Mouse (Mus musculus) limb, embryonic 15.5 days (tissue): ENCODE measurements around the gene Pcid2. TPM values are rescaled to one million over a fixed set of nuclear protein-coding genes. Genes with fewer than 3 reads are reported as not detected.
"Not testable (repeated sequence)": the region's sequence is repeated elsewhere in the genome, so short reads cannot be mapped to it uniquely, and the experiment has no call there.

Experiments used
- ATAC-seq: fragments of 200-750 bp; cut with Nextera tagmentation; 2 replicates; pipeline ENCODE4 v1.8.0; 2017; ENCODE audit warnings: low read depth, moderate TSS enrichment; ENCODE audit not compliant: insufficient number of reproducible peaks, low FRiP score, low TSS enrichment
- H3K27ac ChIP-seq: fragments of 300-500 bp; sonication (generic); 2 replicates; pipeline ENCODE4 v1.5.1; 2015; ENCODE audit warnings: moderate library complexity, mild to moderate bottlenecking, inconsistent platforms
- H3K27me3 ChIP-seq: fragments of 300-500 bp; sonication (generic); 2 replicates; pipeline ENCODE4 v1.6.1; 2015; ENCODE audit warnings: inconsistent platforms
- H3K36me3 ChIP-seq: fragments of 300-500 bp; sonication (generic); 2 replicates; pipeline ENCODE4 v1.6.1; 2015; ENCODE audit warnings: inconsistent platforms
- H3K4me1 ChIP-seq: fragments of 300-500 bp; sonication (generic); 2 replicates; pipeline ENCODE4 v1.6.1; 2015; ENCODE audit warnings: inconsistent platforms
- H3K4me2 ChIP-seq: fragments of 300-500 bp; sonication (generic); 2 replicates; pipeline ENCODE4 v1.6.1; 2015; ENCODE audit warnings: mild to moderate bottlenecking, inconsistent platforms
- H3K4me3 ChIP-seq: fragments of 300-500 bp; sonication (generic); 2 replicates; pipeline ENCODE4 v1.5.1; 2015; ENCODE audit warnings: mild to moderate bottlenecking, inconsistent platforms
- H3K9ac ChIP-seq: fragments of 300-500 bp; sonication (generic); 2 replicates; pipeline ENCODE4 v1.6.1; 2015; ENCODE audit warnings: inconsistent platforms
- H3K9me3 ChIP-seq: fragments of 300-500 bp; sonication (generic); 2 replicates; pipeline ENCODE4 v1.6.1; 2016; ENCODE audit warnings: inconsistent platforms
- WGBS: fragments of 180-500 bp; shearing (Covaris S2); methylation state at CpG from one replicate; pipeline ENCODE4 v1.1.7; 2015; 5-methylcytosine and 5-hydroxymethylcytosine counted together
- polyA plus RNA-seq: library from polyadenylated mRNA; unstranded; fragments of >200 nt; fragmentation: Nextera tagmentation; extraction: Ambion mirVana; gene quantifications from 2 replicates; pipeline ENCODE4 v1.2.1, GENCODE M21; 2015

Pcid2 gene
- polyA plus RNA-seq = 37.8 and 39.5 TPM in 2 replicates

- H3K9me3 ChIP-seq = no peaks in the 10 kb centered on the region
- peaks cover 25% of the 10 kb centered on the region for H3K4me1 ChIP-seq
- peak within 1 kb of the TSS; percentile 95 for H3K4me3 ChIP-seq
- peak within 1 kb of the TSS; percentile 99 for H3K9ac ChIP-seq
- ATAC-seq = peak; percentile 96
- no peaks in the 10 kb centered on the region for H3K27me3 ChIP-seq
- H3K4me2 ChIP-seq = peak within 1 kb of the TSS; percentile 82
- peak within 1 kb of the TSS; percentile 93 for H3K27ac ChIP-seq
- WGBS = under 1% methylated on average over 86 of the region's 87 CpGs
- H3K36me3 ChIP-seq = peaks cover 18% of the 10 kb centered on the region
These were observed at the start of gene Pcid2, which contains the start of gene Cul4a for GRCm38 (mm10) chr8:13105087-13105881. Gene Pcid2 (minus strand): TSS chr8:13105459. Gene Cul4a (plus strand): TSS chr8:13105621.

DNA sequence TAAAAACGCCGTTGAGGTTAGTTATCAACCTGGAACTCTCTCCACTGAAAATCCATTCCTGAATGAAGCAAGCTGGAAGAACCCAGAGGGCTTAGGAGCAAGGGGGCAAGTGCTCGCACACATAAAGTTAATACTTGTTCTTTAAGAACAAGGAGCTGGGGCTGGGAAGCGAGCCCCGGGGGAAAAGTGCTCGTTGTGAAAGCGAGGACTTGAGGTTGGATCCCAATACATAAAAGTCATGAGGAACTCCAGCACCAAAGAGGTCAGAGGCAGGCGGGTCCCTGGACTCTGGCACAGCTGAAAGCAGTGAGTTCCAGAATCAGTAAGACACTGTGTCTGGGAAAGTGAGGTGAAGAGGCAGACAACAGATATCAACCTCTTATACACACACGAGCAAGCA is 48.8 kb upstream of the Pcid2 start:
- Histone ChIP-seq H3K9me3 (no peaks in the 10 kb centered on the region), H3K36me3 (peaks cover 15% of the 10 kb centered on the region), H3K27me3 (no peaks in the 10 kb centered on the region), H3K4me2 (no peak overlapping the region), H3K9ac (no peak overlapping the region), H3K4me1 (peaks cover 5% of the 10 kb centered on the region; the same call in 1 of the 2 replicates), H3K27ac (no peak overlapping the region), H3K4me3 (no peak overlapping the region)
- no peak for ATAC-seq
- 71% methylated on average over 9 of the region's 9 CpGs for WGBS

DNA sequence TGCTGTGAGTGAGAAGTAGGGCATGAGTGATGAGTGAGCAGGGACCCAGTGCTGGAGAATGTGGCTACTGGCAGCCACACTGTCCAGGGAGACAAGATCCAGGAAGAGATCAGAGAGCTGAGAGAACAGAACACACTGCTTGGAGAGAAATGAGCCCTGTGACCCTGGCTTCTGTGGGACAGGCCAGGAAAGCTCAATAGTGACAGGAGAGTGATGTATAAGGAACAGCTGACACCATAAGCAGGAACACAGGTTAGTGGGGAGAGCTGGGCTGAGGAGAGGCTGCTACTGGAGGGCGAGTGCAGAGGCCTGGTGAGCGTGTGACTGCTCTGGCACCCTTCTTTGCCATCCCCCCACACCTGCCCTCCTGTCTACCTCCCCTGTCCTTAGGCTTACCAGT is 45.7 kb upstream of the Pcid2 start:
- WGBS = 87% methylated on average over 2 of the region's 2 CpGs
- H3K4me1 ChIP-seq = no peaks in the 10 kb centered on the region

DNA sequence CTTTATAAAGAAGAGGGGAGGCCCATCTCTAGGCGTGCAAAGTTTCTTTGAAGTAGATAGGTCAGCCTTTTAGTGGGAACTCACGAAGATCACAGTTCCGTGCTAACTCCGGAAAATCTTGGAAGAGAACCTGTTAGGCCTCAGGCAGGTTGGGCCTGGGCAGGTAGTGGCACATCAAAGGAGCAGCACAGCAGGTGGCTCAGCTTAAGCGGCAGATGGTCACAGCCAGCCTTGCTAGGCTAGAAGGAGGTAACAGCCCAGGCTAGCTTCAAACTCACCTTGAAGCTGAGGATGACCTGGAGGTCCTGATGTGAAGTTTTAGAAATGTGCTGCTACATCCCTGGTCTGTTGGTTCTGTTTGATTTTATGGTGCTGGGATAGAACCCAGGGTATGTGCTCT is 44.6 kb upstream of the Pcid2 start:
- no peak overlapping the region for H3K4me3 ChIP-seq
- H3K9ac ChIP-seq = no peak overlapping the region
- H3K27me3 ChIP-seq = no peaks in the 10 kb centered on the region
- no peaks in the 10 kb centered on the region for H3K9me3 ChIP-seq
- no peak overlapping the region for H3K4me2 ChIP-seq
- no peak for ATAC-seq
- H3K36me3 ChIP-seq = peaks cover 52% of the 10 kb centered on the region
- WGBS = 36% methylated on average over 5 of the region's 5 CpGs
- H3K4me1 ChIP-seq = no peaks in the 10 kb centered on the region
- no peak overlapping the region for H3K27ac ChIP-seq

More for the DNA sequence above, 45.7 kb upstream of the Pcid2 start:
- no peak for ATAC-seq
- Histone ChIP-seq H3K4me3 (no peak overlapping the region), H3K36me3 (peaks cover 42% of the 10 kb centered on the region), H3K9ac (no peak overlapping the region), H3K9me3 (no peaks in the 10 kb centered on the region), H3K27ac (no peak overlapping the region), H3K27me3 (no peaks in the 10 kb centered on the region), H3K4me2 (no peak overlapping the region)

DNA sequence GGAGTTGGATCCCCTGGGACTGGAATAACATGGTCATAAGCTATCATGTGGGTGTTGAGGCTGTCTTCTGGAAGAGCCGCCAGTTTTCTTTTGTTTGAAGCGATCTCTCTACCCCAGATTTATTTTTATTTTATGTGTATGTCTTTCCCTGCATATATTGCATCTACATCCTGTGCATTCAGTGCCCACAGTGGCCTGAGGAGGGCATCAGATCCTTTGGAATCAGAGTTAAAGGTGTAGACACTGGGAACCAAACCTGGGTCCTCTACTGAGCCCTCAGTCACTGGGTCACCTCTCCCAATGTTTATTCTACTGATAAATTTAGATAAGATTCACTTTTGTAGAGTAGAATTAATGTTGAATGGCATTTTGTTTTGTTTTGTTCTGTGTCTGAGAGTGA is 44.0 kb upstream of the Pcid2 start:
- Histone ChIP-seq H3K9ac (no peak overlapping the region), H3K4me3 (no peak overlapping the region), H3K4me1 (no peaks in the 10 kb centered on the region), H3K27me3 (no peaks in the 10 kb centered on the region), H3K36me3 (peaks cover 58% of the 10 kb centered on the region), H3K27ac (no peak overlapping the region), H3K4me2 (no peak overlapping the region), H3K9me3 (no peaks in the 10 kb centered on the region)
- ATAC-seq = no peak
- WGBS = 97% methylated on average over 2 of the region's 2 CpGs

GRCm38 (mm10) chr8:13148476-13148875 is 43.2 kb upstream of the Pcid2 start:
- H3K9me3 ChIP-seq = no peaks in the 10 kb centered on the region
- no peaks in the 10 kb centered on the region for H3K4me1 ChIP-seq
- WGBS = 81% methylated on average over 2 of the region's 2 CpGs
- H3K9ac ChIP-seq = no peak overlapping the region
- no peak overlapping the region for H3K4me2 ChIP-seq
- H3K36me3 ChIP-seq = peaks cover 61% of the 10 kb centered on the region
- ATAC-seq = no peak
- no peak overlapping the region for H3K4me3 ChIP-seq
- no peaks in the 10 kb centered on the region for H3K27me3 ChIP-seq
- H3K27ac ChIP-seq = no peak overlapping the region

GRCm38 (mm10) chr8:13141681-13142080 is 36.4 kb upstream of the Pcid2 start:
- ATAC-seq = no peak
- 94% methylated on average over 5 of the region's 5 CpGs for WGBS
- H3K4me3 ChIP-seq = no peak overlapping the region

DNA sequence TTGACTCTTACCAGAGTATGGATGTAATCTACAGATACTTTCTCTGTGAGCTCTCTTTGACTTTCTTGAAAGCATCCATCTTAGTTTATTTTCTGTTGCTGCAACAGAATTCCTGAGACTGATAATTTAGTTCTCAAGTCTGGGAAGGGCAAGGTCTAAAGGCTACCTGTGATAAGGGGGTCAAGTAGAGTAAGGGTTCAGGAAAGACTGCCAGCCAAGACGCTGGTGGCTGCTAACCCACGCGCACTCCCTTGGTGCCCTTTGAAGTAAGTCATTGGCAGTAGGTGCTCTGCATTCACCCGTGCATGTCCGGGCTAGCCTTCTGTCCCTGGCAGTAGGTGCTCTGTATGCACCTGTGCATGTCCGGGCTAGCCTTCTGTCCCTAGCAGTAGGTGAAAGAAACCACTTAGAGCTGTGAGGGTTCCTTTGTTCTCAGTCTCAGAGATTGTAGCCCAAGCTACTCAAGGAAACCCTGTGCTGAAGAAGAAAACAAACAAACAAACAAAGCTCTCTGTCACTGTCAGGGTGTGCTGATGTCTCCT is 34.5 kb upstream of the Pcid2 start:
- Histone ChIP-seq H3K9me3 (no peaks in the 10 kb centered on the region), H3K4me3 (no peak overlapping the region), H3K36me3 (peaks cover 97% of the 10 kb centered on the region), H3K27me3 (no peaks in the 10 kb centered on the region), H3K27ac (no peak overlapping the region), H3K4me2 (no peak overlapping the region), H3K9ac (no peak overlapping the region), H3K4me1 (no peaks in the 10 kb centered on the region)
- 87% methylated on average over 6 of the region's 6 CpGs for WGBS
- no peak for ATAC-seq

More at GRCm38 (mm10) chr8:13141681-13142080, 36.4 kb upstream of the Pcid2 start:
- no peak overlapping the region for H3K9ac ChIP-seq
- peaks cover 98% of the 10 kb centered on the region for H3K36me3 ChIP-seq
- no peaks in the 10 kb centered on the region for H3K9me3 ChIP-seq
- no peaks in the 10 kb centered on the region for H3K4me1 ChIP-seq
- H3K27me3 ChIP-seq = no peaks in the 10 kb centered on the region
- H3K4me2 ChIP-seq = no peak overlapping the region
- H3K27ac ChIP-seq = no peak overlapping the region

DNA sequence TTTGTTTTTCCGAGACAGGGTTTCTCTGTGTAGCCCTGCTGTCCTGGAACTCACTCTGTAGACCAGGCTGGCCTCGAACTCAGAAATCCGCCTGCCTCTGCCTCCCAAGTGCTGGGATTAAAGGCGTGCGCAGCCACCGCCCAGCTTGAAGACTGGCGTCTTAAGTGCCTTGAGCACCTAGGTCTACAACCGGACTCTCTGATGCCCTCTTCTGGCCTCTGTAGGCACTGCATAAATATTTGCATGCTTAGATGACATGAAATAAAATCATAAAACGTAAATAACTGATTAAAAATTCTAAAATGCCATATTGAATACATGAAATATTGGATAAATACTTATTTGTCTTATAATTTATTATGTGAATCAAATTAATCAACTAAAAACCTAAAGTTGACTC is 27.0 kb upstream of the Pcid2 start:
- H3K27ac ChIP-seq, ATAC-seq, H3K27me3 ChIP-seq, H3K4me2 ChIP-seq, H3K9me3 ChIP-seq, H3K9ac ChIP-seq, H3K4me3 ChIP-seq, H3K4me1 ChIP-seq: not testable (repeated sequence)
- 68% methylated on average over 9 of the region's 9 CpGs for WGBS
- H3K36me3 ChIP-seq = peaks cover 93% of the 10 kb centered on the region

DNA sequence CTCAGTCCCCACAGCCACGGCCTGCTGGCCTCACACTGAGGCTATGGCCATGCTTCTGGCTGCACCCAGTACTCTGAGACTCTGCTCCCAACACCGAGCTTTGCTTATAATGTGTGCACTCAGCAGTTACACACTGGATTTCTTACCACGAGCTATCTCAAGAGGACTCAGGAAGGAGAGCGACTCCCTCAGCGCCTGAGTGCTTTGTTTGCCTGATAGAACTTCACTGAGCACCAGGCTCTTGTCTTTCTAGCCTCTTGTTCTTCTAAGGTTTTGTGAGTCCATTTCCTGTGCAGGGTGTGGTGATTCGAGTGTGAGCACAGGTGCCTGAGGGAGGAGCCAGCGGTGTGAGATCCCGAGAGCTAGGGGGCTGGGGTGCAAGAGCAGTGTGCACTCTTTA is 19.6 kb upstream of the Pcid2 start:
- Histone ChIP-seq H3K27ac (no peak overlapping the region), H3K4me2 (no peak overlapping the region), H3K9me3 (no peaks in the 10 kb centered on the region), H3K36me3 (peaks cover 92% of the 10 kb centered on the region), H3K4me3 (no peak overlapping the region), H3K27me3 (no peaks in the 10 kb centered on the region), H3K4me1 (no peaks in the 10 kb centered on the region), H3K9ac (no peak overlapping the region)
- 92% methylated on average over 8 of the region's 8 CpGs for WGBS
- no peak for ATAC-seq

DNA sequence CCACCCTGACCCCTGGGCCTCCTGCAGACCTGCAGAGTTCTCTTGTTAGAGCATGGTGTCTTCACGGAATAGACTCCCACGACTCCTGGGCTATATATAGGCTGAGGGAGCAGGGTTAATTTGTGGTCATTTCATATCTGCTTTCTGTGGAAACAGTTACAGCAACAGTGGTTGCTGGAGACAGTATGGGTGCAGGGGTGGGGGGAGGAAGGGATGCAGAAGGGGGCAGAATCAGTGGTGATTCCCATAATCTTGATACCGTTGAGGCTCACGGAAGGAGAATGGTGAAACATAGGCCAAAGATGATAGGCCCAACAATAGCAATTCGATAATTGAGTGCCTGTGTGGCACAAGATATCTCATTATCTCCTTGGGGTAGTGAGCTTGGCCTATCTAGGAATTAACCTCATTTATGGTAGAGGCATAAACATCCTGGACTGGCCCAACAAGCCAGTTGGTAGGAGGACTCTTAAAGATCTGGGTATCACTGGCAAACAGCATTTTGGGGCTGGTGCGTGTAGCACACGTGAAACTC is 17.7 kb upstream of the Pcid2 start:
- no peak for ATAC-seq

More for the DNA sequence above, 17.7 kb upstream of the Pcid2 start:
- WGBS = 93% methylated on average over 7 of the region's 7 CpGs
- Histone ChIP-seq H3K9ac (no peak overlapping the region), H3K4me1 (no peaks in the 10 kb centered on the region), H3K4me2 (no peak overlapping the region), H3K27ac (no peak overlapping the region), H3K27me3 (no peaks in the 10 kb centered on the region), H3K4me3 (no peak overlapping the region), H3K36me3 (peaks cover 92% of the 10 kb centered on the region), H3K9me3 (no peaks in the 10 kb centered on the region)
